Mouse (Mus musculus): ENCODE measurements around the gene Slc17a5.

The Slc17a5 gene

GRCm38 (mm10) chr9:78587914-78588313, at the start of gene Slc17a5:
Slc17a5 (minus strand) TSS chr9:78588041.
- peak; percentile 96 for DNase-seq

- DNase-seq = no peak
Observed at GRCm38 (mm10) chr9:78633976-78634375, 46.1 kb upstream of the Slc17a5 start.

DNA sequence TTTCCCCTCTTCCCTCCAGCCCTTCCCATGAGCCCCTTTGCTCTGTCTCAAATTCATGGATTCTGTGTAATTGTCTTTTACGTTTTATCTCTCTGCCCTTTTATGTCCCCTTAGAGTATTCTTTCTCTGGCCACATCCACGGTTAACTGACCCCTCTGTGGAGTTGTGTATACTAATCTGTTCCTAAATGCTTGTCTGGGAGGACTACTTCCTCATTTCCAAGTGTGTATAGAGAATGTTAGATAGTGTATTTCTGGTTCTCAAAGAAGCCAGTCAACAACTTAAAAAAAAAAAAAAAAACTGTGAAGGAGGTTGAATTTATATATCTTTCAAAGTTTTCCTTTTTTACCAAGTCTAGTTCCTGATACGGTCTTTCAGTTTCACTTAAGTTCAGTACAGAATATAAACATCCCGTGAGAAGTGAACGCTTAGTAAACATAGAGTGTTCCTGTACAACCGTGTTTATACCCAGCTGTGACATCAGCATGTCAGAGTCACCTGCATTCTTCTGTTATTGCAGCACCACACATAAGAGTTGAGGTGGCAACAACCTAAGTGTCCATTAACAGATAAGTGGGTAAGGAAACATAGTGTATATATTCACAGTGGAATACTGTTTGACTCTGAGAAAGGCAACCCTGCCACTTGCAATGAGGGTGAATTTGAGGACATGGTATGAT, 44.1 kb upstream of the Slc17a5 start:
- no peak for DNase-seq

DNA sequence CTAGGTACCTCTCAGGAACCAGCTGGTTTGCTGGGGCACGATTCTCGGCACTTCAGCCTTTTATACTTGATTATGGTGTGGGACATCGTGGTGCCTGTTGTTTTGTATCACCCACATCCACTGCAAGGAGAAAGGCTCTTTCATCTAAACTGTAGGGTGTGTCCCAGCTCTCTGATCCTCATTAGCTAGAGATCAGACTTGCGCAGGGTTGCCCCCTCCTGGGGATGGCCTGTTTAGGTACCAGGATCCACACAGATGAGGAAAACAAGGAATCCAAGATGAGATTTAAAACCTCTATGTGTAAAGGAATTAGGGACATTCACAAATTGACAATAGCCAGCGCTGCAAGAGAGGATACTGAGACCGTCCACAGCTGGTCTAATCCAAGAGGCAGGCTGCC, 42.1 kb upstream of the Slc17a5 start:
- no peak for DNase-seq

- DNase-seq = no peak
Observed at GRCm38 (mm10) chr9:78623301-78623747, 35.5 kb upstream of the Slc17a5 start.

DNA sequence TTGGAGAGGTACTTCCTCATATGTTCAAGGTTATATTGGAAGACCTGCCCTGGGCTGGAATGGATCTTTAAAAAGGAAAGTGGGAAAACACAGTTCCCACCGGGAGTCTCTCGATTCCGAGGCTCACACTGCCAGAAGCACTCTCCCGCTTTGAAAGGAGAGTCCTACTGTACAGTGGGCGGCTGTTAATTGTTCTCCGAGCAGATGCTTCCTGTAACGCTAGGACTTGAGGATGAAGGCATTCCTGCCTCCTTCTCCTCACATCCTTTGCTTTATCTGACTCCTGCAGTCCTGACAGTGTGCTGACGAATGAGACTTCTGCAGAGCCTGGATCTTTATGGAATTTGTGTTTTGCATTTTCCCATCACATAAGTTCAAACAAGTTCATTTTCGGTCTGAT, 31.4 kb upstream of the Slc17a5 start:
- no peak for DNase-seq

GRCm38 (mm10) chr9:78615401-78616021, 27.7 kb upstream of the Slc17a5 start, which contains the start of gene Cd109:
Cd109 (plus strand) TSS chr9:78615546.
- peak; percentile 4 for DNase-seq

- no peak for DNase-seq
Observed at GRCm38 (mm10) chr9:78614201-78614600, 26.4 kb upstream of the Slc17a5 start.

- no peak for DNase-seq
Observed at GRCm38 (mm10) chr9:78601046-78601730, 13.3 kb upstream of the Slc17a5 start.

DNA sequence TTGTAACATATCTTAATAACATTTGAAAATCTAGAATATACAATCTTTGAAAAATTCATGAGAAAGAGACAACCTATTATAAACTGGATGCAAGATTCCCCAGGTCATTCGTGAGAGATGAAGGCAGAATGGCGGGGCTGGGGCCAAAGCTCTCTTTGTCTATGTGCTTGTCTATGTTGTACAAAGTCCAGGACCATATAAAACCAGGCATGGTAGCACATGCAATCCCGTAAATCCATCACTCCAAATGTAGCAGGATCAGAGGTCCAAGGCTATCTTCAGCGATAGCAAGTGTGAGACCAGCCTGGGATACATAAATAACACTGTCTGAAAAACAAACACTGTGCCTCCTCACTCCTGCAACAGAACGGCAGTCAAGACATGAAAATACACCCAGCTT, 12.1 kb upstream of the Slc17a5 start:
- no peak for DNase-seq

- peak; percentile 45 for DNase-seq
Observed at GRCm38 (mm10) chr9:78596834-78597233, 9.0 kb upstream of the Slc17a5 start.

GRCm38 (mm10) chr9:78595769-78596555, 8.1 kb upstream of the Slc17a5 start:
- DNase-seq = no peak

- no peak for DNase-seq
Observed at GRCm38 (mm10) chr9:78595257-78595656, 7.4 kb upstream of the Slc17a5 start.

GRCm38 (mm10) chr9:78590471-78590870, 2.6 kb upstream of the Slc17a5 start:
- no peak for DNase-seq

GRCm38 (mm10) chr9:78588411-78589033, 681 bp upstream of the Slc17a5 start:
- DNase-seq = peak; percentile 16

DNA sequence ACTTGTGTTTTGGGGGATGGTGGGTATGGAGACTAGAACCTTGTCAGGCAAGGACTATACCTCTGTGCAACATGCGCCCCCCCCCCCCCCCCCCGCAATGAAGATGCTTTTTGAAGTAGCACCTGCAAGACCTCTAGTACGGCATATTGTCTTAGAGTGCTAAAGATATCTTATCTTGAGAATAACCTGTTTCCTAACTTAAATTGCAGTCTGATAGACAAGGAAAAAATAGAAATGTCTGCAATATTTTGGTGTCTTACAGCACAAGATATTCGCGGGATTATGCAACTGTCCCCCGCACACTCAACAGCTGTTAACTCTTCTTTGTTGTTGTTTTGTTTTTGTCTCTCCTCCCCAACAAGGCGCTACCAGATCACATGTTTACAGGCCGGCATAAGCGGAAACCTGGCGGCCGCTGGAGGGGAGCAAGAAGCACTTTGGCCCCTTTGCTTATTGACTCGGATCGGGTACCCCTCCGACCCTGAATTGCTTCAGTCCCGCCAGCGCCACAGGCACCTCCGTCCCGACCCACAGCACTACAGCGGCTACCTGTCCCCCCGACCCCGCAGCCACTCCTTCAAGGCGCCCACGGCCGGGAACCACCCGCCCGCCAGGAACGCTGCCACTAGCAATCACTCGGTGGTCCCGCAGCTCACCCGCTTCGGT, 490 bp downstream of the Slc17a5 start:
- DNase-seq = peak; percentile 17

GRCm38 (mm10) chr9:78579644-78580396, 8.0 kb downstream of the Slc17a5 start:
- no peak for DNase-seq

GRCm38 (mm10) chr9:78578824-78579223, 9.0 kb downstream of the Slc17a5 start:
- no peak for DNase-seq

- DNase-seq = no peak
Observed at GRCm38 (mm10) chr9:78576466-78576865, 11.4 kb downstream of the Slc17a5 start.

GRCm38 (mm10) chr9:78569934-78570333, 17.9 kb downstream of the Slc17a5 start:
- no peak for DNase-seq

- DNase-seq = no peak
Observed at GRCm38 (mm10) chr9:78559479-78559878, 28.4 kb downstream of the Slc17a5 start.
